Mouse (Mus musculus) G1E (cell line): Measurements from ENCODE around the gene Qrich2. TPM values are rescaled to one million over a fixed set of nuclear protein-coding genes. Genes with fewer than 3 reads are reported as not detected.

Source experiments
- ATAC-seq: 2 replicates; pipeline ENCODE4 v1.8.0; 2016; ENCODE audit warnings: mild to moderate bottlenecking; ENCODE audit not compliant: insufficient number of reproducible peaks, poor library complexity, low FRiP score, severe bottlenecking; ENCODE audit errors: extremely low read depth
- DNase-seq: peaks from one replicate; pipeline ENCODE4 v3.0.0; 2012; ENCODE audit warnings: low spot score
- H3K27me3 ChIP-seq: 2 replicates; pipeline ENCODE4 v1.6.1; 2012; ENCODE audit warnings: mild to moderate bottlenecking, low read length, inconsistent platforms; ENCODE audit not compliant: insufficient read depth
- H3K36me3 ChIP-seq: replicated peaks from 2 replicates; pipeline ENCODE3; 2012; ENCODE audit warnings: mild to moderate bottlenecking, inconsistent platforms
- H3K4me1 ChIP-seq: 2 replicates; pipeline ENCODE4 v1.6.1; 2012; ENCODE audit warnings: low read depth, low read length, inconsistent platforms, mixed read lengths; ENCODE audit not compliant: insufficient read depth
- H3K4me3 ChIP-seq: 2 replicates; pipeline ENCODE4 v1.5.1; 2012; ENCODE audit warnings: low read depth, mild to moderate bottlenecking, inconsistent platforms, low read length, moderate library complexity, mixed read lengths
- H3K9me3 ChIP-seq: replicated peaks from 2 replicates; pipeline ENCODE4 v1.6.1; 2012; ENCODE audit warnings: inconsistent platforms
- CTCF ChIP-seq: IDR thresholded peaks from 2 replicates; pipeline ENCODE4 v1.5.1; 2012; ENCODE audit warnings: low read depth, low read length, inconsistent platforms, mixed read lengths
- GATA1 ChIP-seq: IDR thresholded peaks from 2 replicates; pipeline ENCODE4 v1.6.1; 2012; ENCODE audit warnings: borderline replicate concordance, low read length, inconsistent platforms, mixed read lengths
- GATA2 ChIP-seq: IDR thresholded peaks from 2 replicates; pipeline ENCODE4 v1.6.1; 2012; ENCODE audit warnings: low read depth, low read length, inconsistent platforms, borderline replicate concordance
- POLR2AphosphoS5 ChIP-seq: IDR thresholded peaks from 2 replicates; pipeline ENCODE4 v1.6.1; 2012; ENCODE audit warnings: low read depth, low read length, inconsistent platforms; ENCODE audit not compliant: insufficient replicate concordance
- TAL1 ChIP-seq: conservative IDR thresholded peaks from 2 replicates; pipeline ENCODE4 v1.6.1; 2012; ENCODE audit warnings: low read depth, low read length, inconsistent platforms, mixed read lengths
- polyA plus RNA-seq: library from polyadenylated mRNA; stranded (reverse); fragments of >175 nt; gene quantifications from 2 replicates; pipeline ENCODE4 v1.2.3, GENCODE M21; 2012
- total RNA-seq, 2 experiments: library from RNA; stranded (forward) in 1 of 2; stranded (reverse) in 1 of 2; fragments of 200-1000 nt in 1 of 2; fragments of >200 nt in 1 of 2; fragmentation: Nextera tagmentation in 1 of 2; gene quantifications; 2 replicates each; pipeline ENCODE4 v1.2.3; 2014 to 2017

Qrich2 gene
- total and polyA plus RNA-seq, 3 experiments, result 0.05 to 0.16 TPM; not detected in 1

GRCm38 (mm10) chr11:116423782-116424620 lies 42.0 kb downstream of the Qrich2 start:
- Histone ChIP-seq H3K4me1 (peaks cover 60% of the 10 kb centered on the region), H3K4me3 (no peak overlapping the region; the same call in 1 of the 2 replicates), H3K27me3 (peaks cover 2% of the 10 kb centered on the region; the same call in 1 of the 2 replicates), H3K9me3 (no peaks in the 10 kb centered on the region), H3K36me3 (no peaks in the 10 kb centered on the region)
- TF ChIP-seq TAL1, result no peak
- no peak for TF ChIP-seq GATA1
- TF ChIP-seq POLR2AphosphoS5, result no peak
- no peak for TF ChIP-seq GATA2
- no peak for TF ChIP-seq CTCF
- peak; percentile 54 for ATAC-seq
- DNase-seq, result peak; percentile 47

GRCm38 (mm10) chr11:116423214-116423613 lies 42.8 kb downstream of the Qrich2 start:
- H3K36me3 ChIP-seq, result no peaks in the 10 kb centered on the region
- H3K9me3 ChIP-seq, result no peaks in the 10 kb centered on the region
- ATAC-seq (no peak), DNase-seq (no peak)
- peaks cover 60% of the 10 kb centered on the region for H3K4me1 ChIP-seq
- no peak for TF ChIP-seq POLR2AphosphoS5
- no peak for TF ChIP-seq TAL1
- TF ChIP-seq GATA1, result no peak
- TF ChIP-seq CTCF, result no peak
- no peak for TF ChIP-seq GATA2
- H3K4me3 ChIP-seq, result no peak overlapping the region
- peaks cover 2% of the 10 kb centered on the region; the same call in 1 of the 2 replicates for H3K27me3 ChIP-seq

GRCm38 (mm10) chr11:116422562-116422961 lies 43.5 kb downstream of the Qrich2 start:
- H3K4me3 ChIP-seq, result no peak overlapping the region
- no peak for ATAC-seq

GRCm38 (mm10) chr11:116421102-116421501 lies 44.9 kb downstream of the Qrich2 start:
- TF ChIP-seq CTCF (no peak), GATA2 (no peak), GATA1 (no peak), TAL1 (no peak), POLR2AphosphoS5 (no peak)
- peaks cover 56% of the 10 kb centered on the region for H3K4me1 ChIP-seq
- no peak for ATAC-seq

More at GRCm38 (mm10) chr11:116422562-116422961, 43.5 kb downstream of the Qrich2 start:
- peaks cover 2% of the 10 kb centered on the region; the same call in 1 of the 2 replicates for H3K27me3 ChIP-seq
- no peak for TF ChIP-seq POLR2AphosphoS5
- no peak for TF ChIP-seq TAL1
- no peak for TF ChIP-seq GATA1
- TF ChIP-seq GATA2, result no peak
- TF ChIP-seq CTCF, result no peak
- peaks cover 59% of the 10 kb centered on the region for H3K4me1 ChIP-seq
- H3K36me3 ChIP-seq, result no peaks in the 10 kb centered on the region
- H3K9me3 ChIP-seq, result no peaks in the 10 kb centered on the region
- DNase-seq, result no peak

GRCm38 (mm10) chr11:116418841-116419462 lies 47.1 kb downstream of the Qrich2 start:
- H3K4me3 ChIP-seq, result no peak overlapping the region
- DNase-seq, result no peak
- ATAC-seq, result no peak

More at GRCm38 (mm10) chr11:116421102-116421501, 44.9 kb downstream of the Qrich2 start:
- H3K9me3 ChIP-seq, result no peaks in the 10 kb centered on the region
- DNase-seq, result no peak
- no peak overlapping the region for H3K4me3 ChIP-seq
- peaks cover 5% of the 10 kb centered on the region; the same call in 1 of the 2 replicates for H3K27me3 ChIP-seq
- no peaks in the 10 kb centered on the region for H3K36me3 ChIP-seq

More at GRCm38 (mm10) chr11:116418841-116419462, 47.1 kb downstream of the Qrich2 start:
- Histone ChIP-seq H3K27me3 (peaks cover 5% of the 10 kb centered on the region; the same call in 1 of the 2 replicates), H3K4me1 (peaks cover 43% of the 10 kb centered on the region), H3K9me3 (no peaks in the 10 kb centered on the region), H3K36me3 (no peaks in the 10 kb centered on the region)
- no peak for TF ChIP-seq GATA2
- no peak for TF ChIP-seq POLR2AphosphoS5
- no peak for TF ChIP-seq GATA1
- no peak for TF ChIP-seq TAL1
- TF ChIP-seq CTCF, result no peak
